Mouse (Mus musculus) cerebellum, adult 2 months (tissue): ENCODE measurements at regions not wholly inside any gene's neighbourhood (a gene's known extent, or its start where the extent isn't known, plus 50 kb on each side); places are given as distances from the start of the nearest gene placed in this dataset.

Experiments
- CTCF ChIP-seq: fragments of 200-500 bp; IDR thresholded peaks from 2 replicates; pipeline ENCODE4 v1.5.1; 2011; ENCODE audit warnings: low read depth, mild to moderate bottlenecking, control low read depth, low read length, moderate library complexity, borderline replicate concordance; ENCODE audit not compliant: insufficient read depth
- POLR2A ChIP-seq: fragments of 200-500 bp; IDR thresholded peaks from 2 replicates; pipeline ENCODE4 v1.6.1; 2011; ENCODE audit warnings: low read length, control low read depth, borderline replicate concordance; ENCODE audit not compliant: insufficient read depth

DNA sequence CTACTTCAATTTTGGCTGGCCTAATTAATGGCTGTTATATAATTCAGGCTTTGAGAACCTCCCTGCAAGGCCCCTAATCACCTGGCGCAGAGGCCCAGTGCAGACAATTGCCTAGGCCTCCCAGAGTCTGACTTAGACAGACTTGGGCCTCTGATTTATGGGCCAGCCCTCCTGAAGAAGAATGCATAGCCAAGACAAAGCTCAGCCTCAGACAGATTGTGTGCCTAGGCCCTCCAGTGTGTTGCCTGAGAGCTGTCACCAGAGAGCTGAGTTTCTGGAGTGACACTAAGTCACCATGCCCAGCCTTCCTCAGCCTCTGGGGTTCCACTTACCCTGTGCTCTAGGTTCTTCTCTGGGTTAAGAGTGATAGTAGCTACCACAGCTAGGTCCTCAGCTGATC lies 222.7 kb downstream of the Ptprc start:
- TF ChIP-seq POLR2A: no peak
- TF ChIP-seq CTCF: no peak
